Mouse (Mus musculus) embryonic facial prominence, embryonic 12.5 days (tissue): ENCODE results near the gene Adi1. TPM values are rescaled to one million over a fixed set of nuclear protein-coding genes. Genes with fewer than 3 reads are reported as not detected.

ENCODE experiments used
- ATAC-seq: fragments of 200-750 bp; cut with Nextera tagmentation; 2 replicates; pipeline ENCODE4 v1.8.0; 2017; ENCODE audit not compliant: insufficient number of reproducible peaks, insufficient read depth, low FRiP score, low TSS enrichment
- H3K27ac ChIP-seq: fragments of 300-500 bp; sonication (generic); 2 replicates; pipeline ENCODE4 v1.5.1; 2016; ENCODE audit warnings: mild to moderate bottlenecking
- H3K27me3 ChIP-seq: fragments of 300-500 bp; sonication (generic); 2 replicates; pipeline ENCODE4 v1.6.1; 2016; ENCODE audit warnings: mild to moderate bottlenecking, moderate library complexity
- H3K36me3 ChIP-seq: fragments of 300-500 bp; sonication (generic); 2 replicates; pipeline ENCODE4 v1.6.1; 2016; ENCODE audit warnings: mild to moderate bottlenecking
- H3K4me1 ChIP-seq: fragments of 300-500 bp; sonication (generic); 2 replicates; pipeline ENCODE4 v1.6.1; 2016
- H3K4me2 ChIP-seq: fragments of 300-500 bp; sonication (generic); replicated peaks from 2 replicates; pipeline ENCODE4 v1.6.1; 2016; ENCODE audit warnings: mild to moderate bottlenecking, moderate library complexity
- H3K4me3 ChIP-seq: fragments of 300-500 bp; sonication (generic); 2 replicates; pipeline ENCODE4 v1.5.1; 2016; ENCODE audit warnings: mild to moderate bottlenecking
- H3K9ac ChIP-seq: fragments of 300-500 bp; sonication (generic); 2 replicates; pipeline ENCODE4 v1.6.1; 2016; ENCODE audit warnings: mild to moderate bottlenecking, moderate library complexity
- H3K9me3 ChIP-seq: fragments of 300-500 bp; sonication (generic); 2 replicates; pipeline ENCODE4 v1.6.1; 2016; ENCODE audit warnings: mild to moderate bottlenecking, moderate library complexity
- WGBS: fragments of 180-500 bp; shearing (Covaris S2); methylation state at CpG from one replicate; pipeline ENCODE4 v1.1.7; 2016; 5-methylcytosine and 5-hydroxymethylcytosine counted together
- microRNA-seq: library from miRNA; unstranded; fragments of <30 nt; microRNA quantifications from one replicate; pipeline ENCODE4, GENCODE M21; 2017
- polyA plus RNA-seq: library from polyadenylated mRNA; unstranded; fragments of >200 nt; fragmentation: Nextera tagmentation; extraction: Ambion mirVana; gene quantifications from 2 replicates; pipeline ENCODE4 v1.2.1, GENCODE M21; 2016

The Adi1 gene
- polyA plus RNA-seq, 1 experiment from 2014 or later: 66.1 TPM

DNA sequence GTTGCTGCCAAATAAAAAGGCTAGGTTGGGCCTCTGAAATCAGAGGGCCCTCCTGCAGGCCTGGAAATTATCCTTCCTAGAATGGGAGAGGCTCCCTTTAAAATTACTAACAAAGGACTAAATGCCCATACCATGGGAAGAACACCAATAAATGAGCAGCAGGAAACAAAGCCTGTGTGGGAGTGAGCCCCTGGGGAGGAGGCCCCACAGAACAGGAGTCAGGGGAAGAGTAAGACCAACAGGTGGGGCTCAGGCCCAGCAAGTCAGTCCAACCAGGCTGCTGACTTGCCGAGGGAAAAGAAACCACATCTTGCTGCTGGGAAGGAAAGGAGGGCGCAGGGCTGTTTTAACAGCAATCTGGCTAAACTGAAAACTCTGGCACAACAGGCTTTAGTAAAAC, 42.0 kb downstream of the Adi1 start:
- WGBS: 80% methylated on average over 2 of the region's 2 CpGs
- Histone ChIP-seq H3K27ac (no peak overlapping the region), H3K27me3 (no peaks in the 10 kb centered on the region), H3K4me2 (no peak overlapping the region), H3K4me1 (no peaks in the 10 kb centered on the region), H3K36me3 (peaks cover 54% of the 10 kb centered on the region), H3K4me3 (no peak overlapping the region), H3K9ac (no peak overlapping the region), H3K9me3 (no peaks in the 10 kb centered on the region)
- ATAC-seq: no peak

DNA sequence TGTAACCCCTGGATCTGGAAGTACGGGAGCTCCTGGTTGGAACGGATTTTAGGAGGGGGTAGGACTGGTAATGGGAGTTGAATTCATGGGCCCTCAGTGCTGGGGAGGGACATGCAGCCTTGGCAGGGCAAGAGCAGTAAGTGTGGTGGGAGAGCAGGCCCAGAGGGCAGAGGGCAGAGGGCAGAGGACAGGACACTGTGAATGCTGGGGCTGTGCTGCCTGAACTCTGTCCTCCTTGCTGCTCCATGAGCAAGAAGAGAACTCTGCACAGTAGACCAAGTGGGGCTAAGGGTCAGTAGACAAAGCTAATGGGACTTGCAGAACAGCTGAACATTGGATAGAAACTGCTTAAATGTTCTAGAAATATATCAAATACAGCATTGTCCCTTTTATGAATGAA, 43.1 kb downstream of the Adi1 start:
- WGBS: 86% methylated on average over 2 of the region's 2 CpGs
- H3K4me1 ChIP-seq: no peaks in the 10 kb centered on the region
- H3K36me3 ChIP-seq: peaks cover 51% of the 10 kb centered on the region
- no peak overlapping the region for H3K4me2 ChIP-seq
- no peak overlapping the region for H3K27ac ChIP-seq
- no peak overlapping the region for H3K9ac ChIP-seq
- H3K27me3 ChIP-seq: no peaks in the 10 kb centered on the region
- no peaks in the 10 kb centered on the region for H3K9me3 ChIP-seq
- no peak overlapping the region for H3K4me3 ChIP-seq
- no peak for ATAC-seq

GRCm38 (mm10) chr12:28724366-28724765, 49.3 kb downstream of the Adi1 start:
- Histone ChIP-seq H3K4me2 (no peak overlapping the region), H3K4me1 (no peaks in the 10 kb centered on the region), H3K36me3 (peaks cover 44% of the 10 kb centered on the region), H3K9me3 (no peaks in the 10 kb centered on the region), H3K27ac (no peak overlapping the region), H3K4me3 (no peak overlapping the region), H3K9ac (no peak overlapping the region), H3K27me3 (no peaks in the 10 kb centered on the region)
- no peak for ATAC-seq
- 66% methylated on average over 3 of the region's 3 CpGs for WGBS

DNA sequence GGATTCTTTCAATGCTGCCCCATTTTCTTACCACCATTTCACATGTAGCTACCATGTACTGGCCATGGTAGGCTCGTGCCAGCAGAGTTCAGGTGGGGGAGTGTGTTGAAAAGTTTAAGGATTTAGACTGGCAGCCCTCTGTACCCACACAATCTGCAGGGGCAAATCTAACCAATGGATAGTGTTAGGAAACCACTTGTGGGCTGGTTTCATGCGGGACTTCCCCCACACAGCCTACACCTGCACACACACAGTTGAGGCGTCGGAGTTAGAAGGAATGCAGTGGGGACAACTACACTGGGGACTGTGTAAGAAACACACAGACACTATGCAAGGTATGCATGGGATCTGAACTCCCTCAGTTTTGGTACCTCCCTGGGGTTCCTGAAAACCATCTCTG, 51.2 kb downstream of the Adi1 start:
- Histone ChIP-seq H3K4me3 (no peak overlapping the region), H3K4me2 (no peak overlapping the region), H3K4me1 (no peaks in the 10 kb centered on the region), H3K9me3 (no peaks in the 10 kb centered on the region), H3K27me3 (no peaks in the 10 kb centered on the region), H3K27ac (no peak overlapping the region), H3K36me3 (peaks cover 37% of the 10 kb centered on the region), H3K9ac (no peak overlapping the region)
- ATAC-seq: no peak
- 91% methylated on average over 4 of the region's 4 CpGs for WGBS

DNA sequence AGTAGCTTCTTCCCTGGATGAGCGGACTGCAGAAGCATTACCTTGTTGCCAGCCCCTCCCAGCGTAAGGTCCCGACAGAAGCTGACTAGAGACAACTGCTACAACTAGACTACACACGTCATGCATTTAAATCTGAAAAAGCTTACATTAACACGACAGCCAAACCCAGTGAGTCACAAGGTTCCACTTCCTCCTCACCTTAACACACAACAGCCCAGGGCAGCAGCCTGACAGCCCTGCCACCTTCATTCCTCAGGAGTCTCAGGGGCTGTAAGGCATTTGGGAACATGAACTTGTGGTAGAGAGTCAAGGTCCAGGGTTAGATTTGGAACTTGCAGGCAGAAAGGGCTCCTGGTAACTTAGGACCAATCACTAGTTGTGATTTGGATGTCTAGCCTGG, 52.0 kb downstream of the Adi1 start:
- H3K36me3 ChIP-seq: peaks cover 33% of the 10 kb centered on the region
- no peaks in the 10 kb centered on the region for H3K4me1 ChIP-seq
- H3K27ac ChIP-seq: no peak overlapping the region
- no peak overlapping the region for H3K4me2 ChIP-seq
- ATAC-seq: no peak
- no peaks in the 10 kb centered on the region for H3K27me3 ChIP-seq
- no peak overlapping the region for H3K9ac ChIP-seq
- WGBS: 89% methylated on average over 5 of the region's 5 CpGs
- no peak overlapping the region for H3K4me3 ChIP-seq
- no peaks in the 10 kb centered on the region for H3K9me3 ChIP-seq

Small RNA genes lying within 50 kb of the gene (microRNA-seq; reads per million reads assigned to microRNA genes)
- not detected for gene Mir6937

Other genes starting within 250 kb of the Adi1 start
- 0.18 and 0.31 TPM in 2 replicates for gene Dcdc2c, start 122.8 kb upstream of the Adi1 start, polyA plus RNA-seq
- gene Allc, start 92.7 kb upstream of the Adi1 start, polyA plus RNA-seq: not detected in 2 replicates
- gene Colec11, start 51.9 kb upstream of the Adi1 start, polyA plus RNA-seq: 0.37 TPM in 1 of 2 replicates, not detected in the other
- gene Rps7, start 39.3 kb upstream of the Adi1 start, polyA plus RNA-seq: 708 and 761 TPM in 2 replicates
- 30.3 and 30.7 TPM in 2 replicates for gene Rnaseh1, start 25.6 kb upstream of the Adi1 start, polyA plus RNA-seq
- 42.6 and 46.3 TPM in 2 replicates for gene Trappc12, start 75.2 kb downstream of the Adi1 start, polyA plus RNA-seq
- 31.1 and 35.8 TPM in 2 replicates for gene Eipr1, start 76.6 kb downstream of the Adi1 start, polyA plus RNA-seq